Mouse (Mus musculus) spleen, adult 2 months (tissue): ENCODE measurements around the gene Catsper4.

Experiments
- CTCF ChIP-seq: fragments of 200-500 bp; IDR thresholded peaks from 2 replicates; pipeline ENCODE4 v1.5.1; 2011; ENCODE audit warnings: mild to moderate bottlenecking, inconsistent platforms; ENCODE audit not compliant: insufficient read depth, insufficient read length, insufficient replicate concordance; ENCODE audit errors: extremely low read depth
- POLR2A ChIP-seq: fragments of 200-500 bp; IDR thresholded peaks from 2 replicates; pipeline ENCODE4 v1.6.1; 2011; ENCODE audit warnings: low read depth, low read length, inconsistent platforms

DNA sequence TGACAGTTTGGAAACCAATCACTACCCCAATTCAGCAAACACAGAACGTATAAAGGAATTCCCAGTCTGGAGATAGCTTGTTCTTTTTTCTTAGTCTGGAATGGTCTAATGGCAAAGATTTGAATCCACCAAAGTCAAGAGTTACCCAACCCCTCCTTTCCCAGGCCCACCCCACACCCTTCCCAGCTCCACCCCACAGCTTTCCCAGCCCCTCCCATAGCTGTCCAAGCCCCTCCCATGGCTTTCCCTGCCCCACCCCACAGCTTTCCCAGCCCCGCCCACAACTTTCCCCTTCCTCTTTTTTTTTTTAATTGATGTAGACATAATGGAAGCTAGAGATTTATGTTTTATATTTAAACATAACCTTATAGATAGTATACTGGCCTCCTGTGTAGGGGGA lies 27.8 kb downstream of the Catsper4 start:
- no peak for TF ChIP-seq CTCF
- TF ChIP-seq POLR2A, result no peak
